Mouse (Mus musculus) forebrain, embryonic 12.5 days (tissue): Measurements from ENCODE around the gene Rptor. TPM values are rescaled to one million over a fixed set of nuclear protein-coding genes. Genes with fewer than 3 reads are reported as not detected.

Source experiments
- ATAC-seq: fragments of 200-750 bp; cut with Nextera tagmentation; 2 replicates; pipeline ENCODE4 v1.8.0; 2017; ENCODE audit warnings: moderate TSS enrichment; ENCODE audit not compliant: low FRiP score
- H3K27ac ChIP-seq: fragments of 300-500 bp; sonication (generic); 2 replicates; pipeline ENCODE4 v1.5.1; 2016; ENCODE audit warnings: mild to moderate bottlenecking
- H3K27me3 ChIP-seq: fragments of 300-500 bp; sonication (generic); 2 replicates; pipeline ENCODE4 v1.6.1; 2016; ENCODE audit warnings: mild to moderate bottlenecking
- H3K36me3 ChIP-seq: fragments of 300-500 bp; sonication (generic); replicated peaks from 2 replicates; pipeline ENCODE4 v1.6.1; 2016; ENCODE audit warnings: mild to moderate bottlenecking
- H3K4me1 ChIP-seq: fragments of 300-500 bp; sonication (generic); 2 replicates; pipeline ENCODE4 v1.6.1; 2016
- H3K4me2 ChIP-seq: fragments of 300-500 bp; sonication (generic); 2 replicates; pipeline ENCODE4 v1.6.1; 2016; ENCODE audit warnings: mild to moderate bottlenecking, moderate library complexity
- H3K4me3 ChIP-seq: fragments of 300-500 bp; sonication (generic); replicated peaks from 2 replicates; pipeline ENCODE4 v1.5.1; 2016; ENCODE audit warnings: mild to moderate bottlenecking
- H3K9ac ChIP-seq: fragments of 300-500 bp; sonication (generic); 2 replicates; pipeline ENCODE4 v1.6.1; 2016; ENCODE audit warnings: mild to moderate bottlenecking
- H3K9me3 ChIP-seq: fragments of 300-500 bp; sonication (generic); 2 replicates; pipeline ENCODE4 v1.6.1; 2016
- WGBS: fragments of 180-500 bp; shearing (Covaris S2); methylation state at CpG from one replicate; pipeline ENCODE4 v1.1.7; 2016; 5-methylcytosine and 5-hydroxymethylcytosine counted together
- polyA plus RNA-seq: library from polyadenylated mRNA; unstranded; fragments of >200 nt; fragmentation: Nextera tagmentation; extraction: Ambion mirVana; gene quantifications from 2 replicates; pipeline ENCODE4 v1.2.1, GENCODE M21; 2016

Rptor gene
- polyA plus RNA-seq, 1 experiment from 2014 or later: 16.1 TPM

DNA sequence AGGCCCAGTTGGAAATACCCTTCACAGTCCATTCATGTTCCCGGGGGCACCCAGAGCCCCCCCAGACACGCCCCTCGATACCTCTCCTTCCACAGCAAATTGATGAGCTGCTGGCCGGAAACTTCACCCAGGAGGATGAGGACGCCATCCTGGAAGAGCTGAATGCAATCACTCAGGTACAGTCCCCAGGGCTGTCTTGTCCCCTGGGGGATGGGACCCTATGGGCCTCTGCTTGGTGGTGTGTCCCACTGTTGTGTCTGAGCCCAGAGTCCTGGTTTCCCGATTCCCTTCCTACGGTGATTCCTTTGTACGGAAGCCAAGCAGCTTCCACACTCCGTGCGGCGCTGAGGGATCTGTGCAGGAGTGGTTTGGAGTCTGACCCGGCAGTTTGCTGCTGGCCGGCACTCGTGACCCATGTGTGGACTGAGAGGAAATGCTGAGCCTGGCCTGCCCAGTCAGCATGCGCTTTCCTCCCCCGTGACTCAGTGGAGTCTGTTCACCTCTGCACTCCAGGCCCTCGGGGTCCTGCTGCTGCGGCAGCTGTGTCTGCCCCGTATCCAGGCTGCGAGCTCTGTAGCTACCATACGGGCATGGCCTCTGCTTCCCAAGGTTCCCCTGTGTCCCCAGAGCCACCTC is 314.2 kb downstream of the Rptor start:
- Histone ChIP-seq H3K9ac (no peak overlapping the region), H3K27ac (no peak overlapping the region), H3K4me2 (no peak overlapping the region), H3K4me1 (peaks cover 31% of the 10 kb centered on the region), H3K27me3 (no peaks in the 10 kb centered on the region), H3K36me3 (peaks cover 48% of the 10 kb centered on the region), H3K9me3 (no peaks in the 10 kb centered on the region), H3K4me3 (no peak overlapping the region)
- ATAC-seq: no peak
- 94% methylated on average over 21 of the region's 21 CpGs for WGBS

DNA sequence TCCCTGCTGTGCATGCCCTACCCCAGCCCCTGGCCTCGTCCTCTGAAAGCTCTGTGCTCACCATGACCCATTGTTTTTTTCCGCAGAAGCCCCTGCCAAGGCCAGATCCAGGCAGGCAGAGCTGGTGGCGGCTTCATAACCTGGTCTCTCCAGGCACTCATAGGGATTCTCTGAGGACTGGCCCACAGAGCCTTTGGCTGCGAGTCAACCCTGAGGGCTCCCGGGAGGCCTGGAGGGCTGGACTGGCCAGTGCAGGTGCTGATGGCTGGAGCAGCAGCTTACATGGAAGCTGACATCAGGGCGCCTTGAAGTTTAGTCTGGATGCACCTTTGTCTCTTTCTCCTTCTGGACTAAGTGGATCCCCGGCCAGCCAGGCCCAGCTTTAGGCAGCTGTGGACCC is 315.8 kb downstream of the Rptor start:
- peaks cover 48% of the 10 kb centered on the region for H3K36me3 ChIP-seq
- no peak overlapping the region for H3K27ac ChIP-seq
- no peak overlapping the region for H3K4me2 ChIP-seq
- ATAC-seq: no peak
- no peak overlapping the region for H3K4me3 ChIP-seq
- no peaks in the 10 kb centered on the region for H3K27me3 ChIP-seq
- H3K4me1 ChIP-seq: peaks cover 20% of the 10 kb centered on the region
- 88% methylated on average over 7 of the region's 7 CpGs for WGBS
- no peak overlapping the region for H3K9ac ChIP-seq
- H3K9me3 ChIP-seq: no peaks in the 10 kb centered on the region

DNA sequence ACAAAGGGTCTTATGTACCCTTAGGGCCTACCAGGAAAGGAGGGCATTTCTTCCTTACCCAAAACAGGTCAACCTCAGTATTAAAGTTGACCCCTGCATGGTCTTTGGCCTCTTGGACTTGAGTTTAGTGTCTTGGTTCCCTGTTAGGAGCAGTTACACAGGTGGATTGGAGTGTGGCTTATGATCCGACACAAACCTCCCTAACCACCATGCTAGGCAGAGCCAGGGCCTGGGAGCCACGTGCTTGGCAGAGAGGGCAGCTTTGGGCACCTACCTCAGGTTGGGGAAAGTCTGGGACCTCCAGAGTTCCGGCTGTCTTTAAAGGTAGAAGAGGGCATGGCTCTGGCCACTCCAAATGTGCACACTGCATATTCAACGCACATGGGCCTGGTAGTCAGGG is 316.7 kb downstream of the Rptor start:
- Histone ChIP-seq H3K4me1 (peaks cover 16% of the 10 kb centered on the region), H3K9ac (no peak overlapping the region), H3K36me3 (peaks cover 48% of the 10 kb centered on the region), H3K9me3 (no peaks in the 10 kb centered on the region), H3K4me3 (no peak overlapping the region), H3K4me2 (no peak overlapping the region), H3K27me3 (no peaks in the 10 kb centered on the region), H3K27ac (no peak overlapping the region)
- WGBS: 91% methylated on average over 4 of the region's 4 CpGs
- ATAC-seq: no peak

DNA sequence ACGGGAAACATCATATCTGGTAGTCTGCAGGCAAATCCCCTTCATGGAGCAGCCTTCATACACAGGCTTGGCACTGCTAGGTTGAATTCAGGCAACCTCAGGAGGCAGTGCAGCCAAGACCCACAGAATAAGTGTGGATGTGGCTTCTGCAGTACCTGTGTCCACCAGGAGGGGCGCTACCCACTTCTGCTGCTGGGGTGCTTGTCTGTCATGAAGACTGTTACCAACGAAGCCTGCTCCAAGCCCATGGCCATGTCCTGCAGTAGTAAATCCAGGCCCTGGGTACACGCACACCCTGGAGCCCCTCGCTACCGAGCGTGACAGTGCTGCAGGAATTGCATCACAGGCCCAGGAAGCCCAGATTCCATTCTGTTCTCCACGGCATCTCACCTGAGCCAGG is 317.2 kb downstream of the Rptor start:
- Histone ChIP-seq H3K27me3 (no peaks in the 10 kb centered on the region), H3K9ac (no peak overlapping the region), H3K4me1 (peaks cover 12% of the 10 kb centered on the region), H3K4me2 (no peak overlapping the region), H3K36me3 (peaks cover 48% of the 10 kb centered on the region), H3K4me3 (no peak overlapping the region), H3K27ac (no peak overlapping the region), H3K9me3 (no peaks in the 10 kb centered on the region)
- ATAC-seq: no peak
- 69% methylated on average over 8 of the region's 8 CpGs for WGBS

DNA sequence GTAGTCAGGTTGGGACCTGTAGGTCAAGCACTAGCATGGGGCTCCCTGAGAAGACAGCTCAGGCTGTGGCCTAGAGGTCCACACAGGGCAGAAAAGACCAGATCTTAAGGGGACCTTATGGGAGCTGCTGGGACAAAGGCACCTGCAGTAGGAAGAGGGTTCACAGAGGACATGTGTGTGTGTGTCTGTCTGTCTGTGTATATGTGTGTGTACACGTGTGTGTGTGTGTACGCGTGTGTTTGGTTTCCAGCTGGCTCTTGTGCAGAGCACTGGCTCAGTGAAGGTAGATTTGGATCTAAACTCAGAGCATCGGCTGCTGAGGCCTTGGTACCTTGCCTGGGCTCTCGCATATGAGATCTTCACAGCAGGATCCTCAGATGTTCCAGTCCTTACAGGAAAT is 318.0 kb downstream of the Rptor start:
- peaks cover 4% of the 10 kb centered on the region; the same call in 1 of the 2 replicates for H3K4me1 ChIP-seq
- no peak overlapping the region for H3K27ac ChIP-seq
- H3K36me3 ChIP-seq: peaks cover 47% of the 10 kb centered on the region

DNA sequence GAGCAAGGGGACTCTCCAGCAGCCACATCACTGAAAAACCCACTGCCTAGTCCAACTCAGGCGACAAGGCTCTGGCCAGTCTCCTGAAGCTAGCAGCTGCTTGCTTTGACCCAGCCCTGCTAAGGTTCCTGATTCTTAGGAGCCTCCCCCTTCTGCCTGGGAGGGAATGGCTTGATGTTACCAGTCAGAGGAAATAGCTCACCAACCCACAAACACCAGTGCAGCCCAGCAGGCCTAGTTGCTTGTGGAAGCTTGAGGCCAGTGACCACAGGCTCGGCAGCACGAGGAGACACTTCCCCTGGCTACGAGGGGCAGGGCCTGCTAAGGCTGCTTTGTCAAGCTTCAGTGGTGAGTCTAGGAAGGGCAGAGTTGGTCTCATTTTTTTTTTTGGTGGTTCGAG is 322.5 kb downstream of the Rptor start:
- H3K9ac ChIP-seq: no peak overlapping the region
- 0 out of 2 replicates have a peak, but pooled peaks cover 3% of the 10 kb centered on the region for H3K36me3 ChIP-seq
- no peak overlapping the region for H3K27ac ChIP-seq
- ATAC-seq: no peak
- no peak overlapping the region for H3K4me2 ChIP-seq
- WGBS: 77% methylated on average over 5 of the region's 5 CpGs
- H3K9me3 ChIP-seq: no peaks in the 10 kb centered on the region
- H3K27me3 ChIP-seq: no peaks in the 10 kb centered on the region
- no peak overlapping the region for H3K4me3 ChIP-seq
- H3K4me1 ChIP-seq: no peaks in the 10 kb centered on the region

More for the DNA sequence above, 318.0 kb downstream of the Rptor start:
- no peak overlapping the region for H3K9ac ChIP-seq
- H3K9me3 ChIP-seq: no peaks in the 10 kb centered on the region
- no peaks in the 10 kb centered on the region for H3K27me3 ChIP-seq
- no peak for ATAC-seq
- 97% methylated on average over 5 of the region's 5 CpGs for WGBS
- H3K4me2 ChIP-seq: no peak overlapping the region
- H3K4me3 ChIP-seq: no peak overlapping the region

DNA sequence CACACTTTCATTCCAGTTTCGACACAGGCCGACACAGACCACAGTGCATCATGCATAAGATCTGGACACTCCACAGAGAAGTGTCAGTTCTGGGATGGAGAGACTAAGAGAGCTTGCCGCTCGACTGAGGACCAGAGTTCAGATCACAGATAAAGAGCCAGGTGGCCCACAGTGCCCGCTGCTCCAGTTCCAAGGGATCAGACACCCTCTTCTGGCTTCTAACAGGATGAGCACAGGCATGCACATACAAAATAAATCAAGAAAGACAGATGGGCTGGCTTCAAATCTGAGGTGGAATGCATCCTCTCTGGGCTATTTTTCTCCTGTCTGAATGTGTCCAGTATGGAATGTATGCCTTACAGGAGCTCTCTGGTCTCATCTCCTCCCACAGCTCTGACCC is 324.1 kb downstream of the Rptor start:
- ATAC-seq: no peak
- Histone ChIP-seq H3K36me3 (no peaks in the 10 kb centered on the region), H3K27ac (no peak overlapping the region), H3K4me1 (no peaks in the 10 kb centered on the region), H3K27me3 (no peaks in the 10 kb centered on the region), H3K4me3 (no peak overlapping the region), H3K4me2 (no peak overlapping the region), H3K9ac (no peak overlapping the region), H3K9me3 (no peaks in the 10 kb centered on the region)
- WGBS: 80% methylated on average over 5 of the region's 5 CpGs

DNA sequence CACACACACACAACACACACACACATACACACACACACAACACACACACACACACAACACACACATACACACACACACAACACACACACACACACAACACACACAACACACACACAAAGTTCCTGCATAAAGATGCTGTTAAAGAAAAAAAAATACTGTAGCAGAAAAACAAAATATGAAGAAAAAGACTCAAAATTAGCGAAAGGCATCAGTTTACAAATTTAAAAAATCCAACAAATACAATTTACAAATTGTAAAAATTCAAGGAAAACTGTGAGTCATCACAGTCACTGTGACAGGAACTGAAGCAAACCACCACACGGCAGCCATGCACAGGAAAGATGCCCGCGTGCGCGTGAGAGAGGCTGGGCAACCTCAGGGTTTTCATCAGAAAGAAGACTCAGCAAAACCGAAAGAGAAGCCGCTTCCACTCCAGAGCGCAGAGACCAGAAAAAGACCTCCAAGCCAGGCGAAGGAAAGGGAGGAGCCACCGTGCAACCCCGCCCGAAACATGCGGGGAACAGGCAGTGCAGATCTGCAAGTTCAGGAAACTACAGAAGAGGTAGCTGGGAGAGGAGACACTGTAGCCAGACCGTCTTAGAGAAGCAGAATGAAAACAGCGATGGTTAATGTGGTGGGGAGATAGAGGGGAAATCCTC is 325.4 kb downstream of the Rptor start:
- H3K9ac ChIP-seq: no peak overlapping the region
- ATAC-seq: no peak
- H3K4me3 ChIP-seq: no peak overlapping the region
- H3K9me3 ChIP-seq: no peaks in the 10 kb centered on the region
- H3K4me1 ChIP-seq: 0 out of 2 replicates have a peak, but pooled peaks cover 3% of the 10 kb centered on the region
- H3K27me3 ChIP-seq: no peaks in the 10 kb centered on the region
- 77% methylated on average over 16 of the region's 16 CpGs for WGBS
- no peak overlapping the region for H3K27ac ChIP-seq
- H3K36me3 ChIP-seq: no peaks in the 10 kb centered on the region
- H3K4me2 ChIP-seq: no peak overlapping the region

DNA sequence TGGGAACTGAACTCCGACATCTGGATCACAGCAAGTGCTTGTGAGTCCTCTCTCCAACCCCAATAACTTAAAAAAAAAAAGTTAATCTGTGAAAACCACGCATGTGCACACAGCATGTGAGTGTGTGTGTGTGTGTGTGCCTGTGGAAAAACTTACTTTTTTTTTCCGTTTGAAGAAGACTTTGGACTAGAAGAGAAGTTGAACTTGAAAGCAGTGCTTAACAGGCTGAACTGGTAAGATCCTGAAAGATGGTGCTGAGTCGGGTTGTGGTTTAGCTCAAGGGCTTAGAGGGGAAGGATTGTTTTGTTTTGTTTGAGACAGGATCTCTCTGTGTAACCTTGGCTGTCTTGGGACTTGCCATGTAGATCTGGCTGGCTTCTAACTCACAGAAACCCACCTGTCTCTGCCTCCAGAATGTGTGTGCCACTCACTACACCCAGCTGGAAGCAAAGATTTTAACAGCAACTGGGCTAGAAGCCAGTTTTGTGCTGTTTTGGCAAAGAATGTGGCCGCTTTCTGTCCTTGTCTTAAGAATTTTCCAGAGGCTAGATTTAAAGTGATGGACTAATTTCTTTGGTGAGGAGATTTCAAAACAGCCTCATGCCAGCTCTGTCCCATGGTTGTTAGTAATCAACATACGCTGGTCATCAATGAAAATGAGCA is 327.0 kb downstream of the Rptor start:
- Histone ChIP-seq H3K36me3 (no peaks in the 10 kb centered on the region), H3K4me1 (0 out of 2 replicates have a peak, but pooled peaks cover 3% of the 10 kb centered on the region), H3K27ac (no peak overlapping the region), H3K9me3 (no peaks in the 10 kb centered on the region), H3K4me2 (no peak overlapping the region), H3K9ac (no peak overlapping the region), H3K4me3 (no peak overlapping the region), H3K27me3 (no peaks in the 10 kb centered on the region)
- WGBS: 90% methylated on average over 6 of the region's 6 CpGs
- no peak for ATAC-seq

DNA sequence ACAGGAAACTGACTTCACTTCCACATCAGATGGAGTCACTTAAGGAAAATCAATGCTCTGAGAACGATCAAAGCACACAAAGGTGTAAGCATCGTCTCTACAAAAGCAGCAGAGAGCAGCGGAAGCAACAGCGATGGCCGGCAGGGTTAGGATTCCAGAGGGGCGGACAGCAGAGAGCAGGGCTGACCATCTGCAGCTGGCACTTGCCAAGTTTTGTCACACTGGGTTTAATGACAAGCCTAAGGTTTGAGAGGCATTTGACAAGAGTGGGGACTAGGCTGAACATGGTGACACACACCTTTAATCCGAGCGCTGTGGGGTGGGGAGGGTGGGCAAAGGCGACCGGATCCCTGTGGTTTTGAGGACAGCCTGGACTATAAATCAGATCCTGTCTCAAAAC is 329.1 kb downstream of the Rptor start:
- no peak for ATAC-seq

DNA sequence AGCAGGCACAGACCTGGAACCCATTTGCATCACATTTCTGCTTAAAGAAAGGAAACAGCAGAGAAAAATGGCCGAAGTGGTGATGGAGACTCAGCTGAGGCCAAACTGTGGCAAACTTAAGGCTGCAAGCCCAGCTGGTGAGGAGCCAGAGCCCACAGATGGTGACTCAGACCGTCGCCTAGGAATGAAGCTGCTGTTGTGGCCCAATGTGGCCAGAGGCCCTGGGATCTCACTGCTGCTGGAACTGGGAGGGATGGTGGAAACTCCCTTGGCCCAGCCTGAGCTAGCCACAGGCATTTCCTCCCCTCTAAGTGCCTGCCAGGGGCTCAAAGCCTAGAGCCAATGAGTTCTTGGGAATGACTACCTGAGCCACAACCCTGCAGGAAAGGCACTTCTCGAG is 330.4 kb downstream of the Rptor start:
- H3K4me3 ChIP-seq: no peak overlapping the region
- H3K4me1 ChIP-seq: peaks cover 27% of the 10 kb centered on the region
- no peak overlapping the region for H3K4me2 ChIP-seq
- H3K27ac ChIP-seq: no peak overlapping the region
- no peaks in the 10 kb centered on the region for H3K9me3 ChIP-seq
- no peaks in the 10 kb centered on the region for H3K36me3 ChIP-seq
- H3K9ac ChIP-seq: no peak overlapping the region
- no peak for ATAC-seq
- 74% methylated on average over 4 of the region's 4 CpGs for WGBS
- no peaks in the 10 kb centered on the region for H3K27me3 ChIP-seq

More for the DNA sequence above, 329.1 kb downstream of the Rptor start:
- H3K9ac ChIP-seq: no peak overlapping the region
- no peak overlapping the region for H3K4me3 ChIP-seq
- no peaks in the 10 kb centered on the region for H3K36me3 ChIP-seq
- WGBS: 79% methylated on average over 10 of the region's 10 CpGs
- H3K4me2 ChIP-seq: no peak overlapping the region
- no peaks in the 10 kb centered on the region for H3K27me3 ChIP-seq
- H3K4me1 ChIP-seq: peaks cover 15% of the 10 kb centered on the region
- H3K27ac ChIP-seq: no peak overlapping the region
- no peaks in the 10 kb centered on the region for H3K9me3 ChIP-seq

DNA sequence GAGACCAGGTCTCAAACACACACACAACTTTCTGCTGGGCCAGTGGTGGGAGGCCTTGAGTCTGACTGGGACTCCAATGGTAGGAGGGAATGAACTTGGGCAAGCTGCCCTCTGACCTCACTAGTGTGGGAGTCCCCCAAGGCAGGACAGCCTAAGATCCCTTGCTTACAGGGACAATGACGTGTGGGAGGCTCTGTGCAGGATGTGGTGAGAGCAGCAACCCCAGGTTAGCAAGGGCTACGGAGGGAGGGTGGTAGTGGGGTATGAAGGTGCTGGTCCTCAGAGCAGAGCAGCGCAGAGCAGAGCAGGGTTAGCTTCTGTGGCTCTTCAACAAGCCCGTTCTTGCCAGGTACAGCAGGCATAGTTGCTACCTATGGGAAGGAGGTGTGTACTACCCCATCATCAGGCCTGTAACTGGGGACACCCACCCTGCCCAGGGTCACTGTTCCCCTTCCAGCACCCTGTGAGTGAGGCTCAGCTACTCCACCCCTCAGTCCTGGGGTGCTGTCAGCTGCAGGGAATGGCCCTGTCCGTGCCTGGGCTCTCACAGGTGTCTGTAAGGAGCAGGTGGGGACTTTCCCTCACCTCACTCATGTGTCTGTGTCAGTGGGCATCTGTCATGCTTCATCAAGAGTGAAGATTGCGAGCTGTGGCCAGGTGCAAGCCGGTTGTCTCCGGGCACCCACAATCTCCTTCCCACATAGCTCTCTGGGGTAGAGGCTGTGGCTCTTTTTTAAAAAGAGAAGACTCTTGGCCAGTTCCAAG is 331.3 kb downstream of the Rptor start:
- H3K27ac ChIP-seq: no peak overlapping the region
- no peak overlapping the region for H3K4me2 ChIP-seq
- no peak for ATAC-seq
- no peaks in the 10 kb centered on the region for H3K36me3 ChIP-seq
- H3K4me1 ChIP-seq: peaks cover 32% of the 10 kb centered on the region
- H3K27me3 ChIP-seq: no peaks in the 10 kb centered on the region
- no peak overlapping the region for H3K4me3 ChIP-seq
- 78% methylated on average over 8 of the region's 8 CpGs for WGBS
- no peaks in the 10 kb centered on the region for H3K9me3 ChIP-seq
- no peak overlapping the region for H3K9ac ChIP-seq
